Mouse (Mus musculus): ENCODE results near the gene Lama5. TPM values are rescaled to one million over a fixed set of nuclear protein-coding genes. Genes with fewer than 3 reads are reported as not detected.

The Lama5 gene
- polyA plus RNA-seq, 1 experiment from 2014 or later: 2.7 TPM

GRCm38 (mm10) chr2:180256296-180257000 lies 30.8 kb upstream of the Lama5 start:
- H3K9me3 ChIP-seq (replicated peaks; ENCODE audit: control insufficient read depth, low read length): no peaks in the 10 kb centered on the region
- peaks cover 32% of the 10 kb centered on the region for H3K36me3 ChIP-seq (ENCODE audit: control insufficient read depth, insufficient read depth, low read length)
- peak overlapping the region; percentile 84 for H3K4me3 ChIP-seq (ENCODE audit: low read depth, low read length)
- H3K4me2 ChIP-seq (ENCODE audit: low read length): peak overlapping the region; percentile 86
- H3K4me1 ChIP-seq (ENCODE audit: control insufficient read depth, insufficient read depth, low read length): peaks cover 7% of the 10 kb centered on the region; the same call in 1 of the 2 replicates
- no peaks in the 10 kb centered on the region for H3K27me3 ChIP-seq (replicated peaks; ENCODE audit: control insufficient read depth, insufficient read depth, low read length)
- no peak for DNase-seq (ENCODE audit: low spot score)
- ATAC-seq: peak; percentile 60
- H3K9ac ChIP-seq (ENCODE audit: low read length): peak overlapping the region; percentile 80
- WGBS: 25% methylated on average over 26 of the region's 26 CpGs
- H3K27ac ChIP-seq (ENCODE audit: low read depth, low read length): peak overlapping the region; percentile 90

- H3K27me3 ChIP-seq (replicated peaks; ENCODE audit: control insufficient read depth, insufficient read depth, low read length): no peaks in the 10 kb centered on the region
- peak overlapping the region; percentile 86 for H3K4me2 ChIP-seq (ENCODE audit: low read length)
- 90% methylated on average over 9 of the region's 9 CpGs for WGBS
- ATAC-seq (no peak), DNase-seq (ENCODE audit: low spot score) (no peak)
- no peaks in the 10 kb centered on the region for H3K9me3 ChIP-seq (replicated peaks; ENCODE audit: control insufficient read depth, low read length)
- no peak overlapping the region for H3K27ac ChIP-seq (ENCODE audit: low read depth, low read length)
- H3K4me3 ChIP-seq (ENCODE audit: low read depth, low read length): no peak overlapping the region
- no peak overlapping the region for H3K9ac ChIP-seq (ENCODE audit: low read length)
- H3K4me1 ChIP-seq (ENCODE audit: control insufficient read depth, insufficient read depth, low read length): peaks cover 7% of the 10 kb centered on the region; the same call in 1 of the 2 replicates
- peaks cover 24% of the 10 kb centered on the region for H3K36me3 ChIP-seq (ENCODE audit: control insufficient read depth, insufficient read depth, low read length)
Observed at GRCm38 (mm10) chr2:180255701-180256100, 30.0 kb upstream of the Lama5 start.

- ATAC-seq (no peak), DNase-seq (ENCODE audit: low spot score) (no peak)
- H3K27me3 ChIP-seq (replicated peaks; ENCODE audit: control insufficient read depth, insufficient read depth, low read length): no peaks in the 10 kb centered on the region
- no peak overlapping the region for H3K4me3 ChIP-seq (ENCODE audit: low read depth, low read length)
- no peaks in the 10 kb centered on the region for H3K9me3 ChIP-seq (replicated peaks; ENCODE audit: control insufficient read depth, low read length)
- H3K9ac ChIP-seq (ENCODE audit: low read length): no peak overlapping the region
- no peak overlapping the region for H3K27ac ChIP-seq (ENCODE audit: low read depth, low read length)
- 90% methylated on average over 5 of the region's 5 CpGs for WGBS
- peaks cover 7% of the 10 kb centered on the region; the same call in 1 of the 2 replicates for H3K4me1 ChIP-seq (ENCODE audit: control insufficient read depth, insufficient read depth, low read length)
- peaks cover 14% of the 10 kb centered on the region for H3K36me3 ChIP-seq (ENCODE audit: control insufficient read depth, insufficient read depth, low read length)
- H3K4me2 ChIP-seq (ENCODE audit: low read length): no peak overlapping the region
Observed at GRCm38 (mm10) chr2:180254436-180255209, 29.0 kb upstream of the Lama5 start.

GRCm38 (mm10) chr2:180251838-180252237 lies 26.2 kb upstream of the Lama5 start:
- H3K4me3 ChIP-seq (ENCODE audit: low read depth, low read length): no peak overlapping the region
- H3K4me2 ChIP-seq (ENCODE audit: low read length): no peak overlapping the region
- no peak overlapping the region for H3K27ac ChIP-seq (ENCODE audit: low read depth, low read length)
- H3K9ac ChIP-seq (ENCODE audit: low read length): no peak overlapping the region
- no peaks in the 10 kb centered on the region for H3K36me3 ChIP-seq (ENCODE audit: control insufficient read depth, insufficient read depth, low read length)
- H3K9me3 ChIP-seq (replicated peaks; ENCODE audit: control insufficient read depth, low read length): no peaks in the 10 kb centered on the region
- DNase-seq (ENCODE audit: low spot score) (no peak), ATAC-seq (0 out of 2 replicates have a peak, but pooled peaks have one; percentile 3)
- 50% methylated on average over 3 of the region's 3 CpGs for WGBS
- peaks cover 4% of the 10 kb centered on the region; the same call in 1 of the 2 replicates for H3K4me1 ChIP-seq (ENCODE audit: control insufficient read depth, insufficient read depth, low read length)
- no peaks in the 10 kb centered on the region for H3K27me3 ChIP-seq (replicated peaks; ENCODE audit: control insufficient read depth, insufficient read depth, low read length)

GRCm38 (mm10) chr2:180250930-180251611 lies 25.4 kb upstream of the Lama5 start:
- H3K36me3 ChIP-seq (ENCODE audit: control insufficient read depth, insufficient read depth, low read length): no peaks in the 10 kb centered on the region
- no peak overlapping the region for H3K4me3 ChIP-seq (ENCODE audit: low read depth, low read length)
- no peaks in the 10 kb centered on the region for H3K27me3 ChIP-seq (replicated peaks; ENCODE audit: control insufficient read depth, insufficient read depth, low read length)
- H3K4me2 ChIP-seq (ENCODE audit: low read length): no peak overlapping the region
- DNase-seq (ENCODE audit: low spot score) (peak; percentile 94), ATAC-seq (peak; percentile 93)
- no peaks in the 10 kb centered on the region for H3K9me3 ChIP-seq (replicated peaks; ENCODE audit: control insufficient read depth, low read length)
- H3K27ac ChIP-seq (ENCODE audit: low read depth, low read length): no peak overlapping the region
- WGBS: 31% methylated on average over 11 of the region's 11 CpGs
- H3K9ac ChIP-seq (ENCODE audit: low read length): no peak overlapping the region; the same call in 1 of the 2 replicates
- no peaks in the 10 kb centered on the region; the same call in 1 of the 2 replicates for H3K4me1 ChIP-seq (ENCODE audit: control insufficient read depth, insufficient read depth, low read length)

GRCm38 (mm10) chr2:180248947-180249660 lies 23.4 kb upstream of the Lama5 start:
- WGBS: 69% methylated on average over 9 of the region's 9 CpGs

GRCm38 (mm10) chr2:180247916-180248315 lies 22.3 kb upstream of the Lama5 start:
- Histone ChIP-seq H3K27me3 (replicated peaks; ENCODE audit: control insufficient read depth, insufficient read depth, low read length) (no peaks in the 10 kb centered on the region), H3K36me3 (ENCODE audit: control insufficient read depth, insufficient read depth, low read length) (no peaks in the 10 kb centered on the region), H3K9me3 (replicated peaks; ENCODE audit: control insufficient read depth, low read length) (no peaks in the 10 kb centered on the region), H3K9ac (ENCODE audit: low read length) (no peak overlapping the region), H3K4me2 (ENCODE audit: low read length) (no peak overlapping the region), H3K4me1 (ENCODE audit: control insufficient read depth, insufficient read depth, low read length) (no peaks in the 10 kb centered on the region), H3K4me3 (ENCODE audit: low read depth, low read length) (no peak overlapping the region), H3K27ac (ENCODE audit: low read depth, low read length) (no peak overlapping the region)
- no peak for DNase-seq (ENCODE audit: low spot score)
- 96% methylated on average over 5 of the region's 5 CpGs for WGBS
- no peak for ATAC-seq

More at GRCm38 (mm10) chr2:180248947-180249660, 23.4 kb upstream of the Lama5 start:
- Histone ChIP-seq H3K27me3 (replicated peaks; ENCODE audit: control insufficient read depth, insufficient read depth, low read length) (no peaks in the 10 kb centered on the region), H3K4me1 (ENCODE audit: control insufficient read depth, insufficient read depth, low read length) (no peaks in the 10 kb centered on the region), H3K4me2 (ENCODE audit: low read length) (no peak overlapping the region), H3K9me3 (replicated peaks; ENCODE audit: control insufficient read depth, low read length) (no peaks in the 10 kb centered on the region), H3K9ac (ENCODE audit: low read length) (no peak overlapping the region), H3K4me3 (ENCODE audit: low read depth, low read length) (no peak overlapping the region), H3K36me3 (ENCODE audit: control insufficient read depth, insufficient read depth, low read length) (no peaks in the 10 kb centered on the region), H3K27ac (ENCODE audit: low read depth, low read length) (no peak overlapping the region)
- ATAC-seq (no peak), DNase-seq (ENCODE audit: low spot score) (no peak)

GRCm38 (mm10) chr2:180243108-180243507 lies 17.4 kb upstream of the Lama5 start:
- WGBS: 86% methylated on average over 4 of the region's 4 CpGs

More at GRCm38 (mm10) chr2:180243108-180243507, 17.4 kb upstream of the Lama5 start:
- H3K9ac ChIP-seq (ENCODE audit: low read length): no peak overlapping the region
- H3K36me3 ChIP-seq (ENCODE audit: control insufficient read depth, insufficient read depth, low read length): no peaks in the 10 kb centered on the region
- no peak overlapping the region for H3K4me3 ChIP-seq (ENCODE audit: low read depth, low read length)
- DNase-seq (ENCODE audit: low spot score): no peak
- ATAC-seq: no peak
- no peaks in the 10 kb centered on the region for H3K27me3 ChIP-seq (replicated peaks; ENCODE audit: control insufficient read depth, insufficient read depth, low read length)
- no peak overlapping the region for H3K27ac ChIP-seq (ENCODE audit: low read depth, low read length)
- no peak overlapping the region for H3K4me2 ChIP-seq (ENCODE audit: low read length)
- no peaks in the 10 kb centered on the region for H3K4me1 ChIP-seq (ENCODE audit: control insufficient read depth, insufficient read depth, low read length)
- H3K9me3 ChIP-seq (replicated peaks; ENCODE audit: control insufficient read depth, low read length): no peaks in the 10 kb centered on the region
